Mouse (Mus musculus) lung, postnatal 0 days (tissue): ENCODE results near the gene Rps2.

ENCODE experiments used
- CTCF ChIP-seq: IDR thresholded peaks from 2 replicates; pipeline ENCODE4 v1.5.1; 2016; ENCODE audit warnings: antibody characterized with exemption, mild to moderate bottlenecking
- EP300 ChIP-seq: IDR thresholded peaks from 2 replicates; pipeline ENCODE4 v1.6.1; 2016; ENCODE audit warnings: antibody characterized with exemption, mild to moderate bottlenecking, control low read depth

DNA sequence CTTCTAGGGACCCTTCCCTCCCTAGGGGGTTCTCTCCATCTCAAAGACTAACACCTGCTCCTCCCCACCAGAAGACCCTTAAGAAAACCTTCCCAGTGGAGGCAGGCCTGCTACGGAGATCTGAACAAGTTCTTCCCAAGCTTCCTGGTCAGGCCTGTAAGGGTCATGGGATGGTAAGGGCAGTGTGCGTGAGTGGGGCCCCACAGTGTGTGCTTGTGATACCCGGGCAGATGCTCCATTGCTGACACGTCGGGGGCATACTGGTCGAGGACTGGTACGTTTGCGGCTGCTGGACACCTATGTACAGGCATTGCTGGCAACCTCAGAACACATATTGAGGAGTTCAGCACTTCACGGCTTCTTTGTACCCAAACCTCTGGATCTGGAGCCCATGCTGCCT, 19.2 kb upstream of the Rps2 start:
- no peak for TF ChIP-seq CTCF
- TF ChIP-seq EP300, result no peak
